Mouse (Mus musculus) limb, embryonic 14.5 days (tissue): ENCODE data around the gene Slmap. TPM values are rescaled to one million over a fixed set of nuclear protein-coding genes. Genes with fewer than 3 reads are reported as not detected.

Experiments
- ATAC-seq: fragments of 200-750 bp; cut with Nextera tagmentation; 2 replicates; pipeline ENCODE4 v1.8.0; 2017; ENCODE audit warnings: low read depth, moderate number of reproducible peaks, moderate TSS enrichment; ENCODE audit not compliant: low FRiP score
- DNase-seq: peaks from one replicate; pipeline ENCODE4 v3.0.0-alpha.2; 2015; ENCODE audit warnings: low spot score
- H3K27ac ChIP-seq: fragments of 300-500 bp; sonication (generic); replicated peaks from 2 replicates; pipeline ENCODE4 v1.5.1; 2014; ENCODE audit warnings: low read depth, mild to moderate bottlenecking, low read length, moderate library complexity, mixed read lengths
- H3K27me3 ChIP-seq: fragments of 300-500 bp; sonication (generic); 2 replicates; pipeline ENCODE4 v1.6.1; 2014; ENCODE audit warnings: low read length, mixed read lengths; ENCODE audit not compliant: control insufficient read depth, insufficient read depth
- H3K36me3 ChIP-seq: fragments of 300-500 bp; sonication (generic); 2 replicates; pipeline ENCODE4 v1.6.1; 2014; ENCODE audit warnings: mild to moderate bottlenecking, low read length, moderate library complexity, mixed read lengths; ENCODE audit not compliant: control insufficient read depth, insufficient read depth
- H3K4me1 ChIP-seq: fragments of 300-500 bp; sonication (generic); 2 replicates; pipeline ENCODE4 v1.6.1; 2014; ENCODE audit warnings: antibody characterized with exemption, low read length, mixed read lengths; ENCODE audit not compliant: control insufficient read depth, insufficient read depth
- H3K4me2 ChIP-seq: fragments of 300-500 bp; sonication (generic); replicated peaks from 2 replicates; pipeline ENCODE4 v1.6.1; 2014; ENCODE audit warnings: low read depth, mild to moderate bottlenecking, low read length, moderate library complexity; ENCODE audit not compliant: severe bottlenecking
- H3K4me3 ChIP-seq: fragments of 300-500 bp; sonication (generic); replicated peaks from 2 replicates; pipeline ENCODE4 v1.5.1; 2014; ENCODE audit warnings: low read length
- H3K9ac ChIP-seq: fragments of 300-500 bp; sonication (generic); 2 replicates; pipeline ENCODE4 v1.6.1; 2014; ENCODE audit warnings: mild to moderate bottlenecking, low read depth, low read length, moderate library complexity; ENCODE audit not compliant: severe bottlenecking
- H3K9me3 ChIP-seq: fragments of 300-500 bp; sonication (generic); 2 replicates; pipeline ENCODE4 v1.6.1; 2016; ENCODE audit warnings: low read length; ENCODE audit not compliant: control insufficient read depth
- POLR2A ChIP-seq: fragments of 200-500 bp; IDR thresholded peaks from 2 replicates; pipeline ENCODE4 v1.8.0; 2012; ENCODE audit warnings: inconsistent platforms, mild to moderate bottlenecking, moderate library complexity, borderline replicate concordance; ENCODE audit not compliant: insufficient read depth, insufficient read length; ENCODE audit errors: extremely low read depth
- WGBS: fragments of 180-500 bp; shearing (Covaris S2); extraction: QIAGEN DNeasy Blood & Tissue Kit; methylation state at CpG from one replicate; pipeline ENCODE4 v1.1.7; 2014; 5-methylcytosine and 5-hydroxymethylcytosine counted together
- polyA plus RNA-seq, 2 experiments: library from polyadenylated mRNA; depleted of rRNA in 1 of 2; stranded (reverse) in 1 of 2; unstranded in 1 of 2; fragments of >200 nt; fragmentation: Nextera tagmentation in 1 of 2; extraction: Ambion mirVana in 1 of 2; gene quantifications; 2 replicates each; pipeline versions ENCODE4 v1.2.1 to v1.2.3; 2012 to 2014

The Slmap gene
- polyA plus RNA-seq, 2 experiments: 25.4 to 27.0 TPM

DNA sequence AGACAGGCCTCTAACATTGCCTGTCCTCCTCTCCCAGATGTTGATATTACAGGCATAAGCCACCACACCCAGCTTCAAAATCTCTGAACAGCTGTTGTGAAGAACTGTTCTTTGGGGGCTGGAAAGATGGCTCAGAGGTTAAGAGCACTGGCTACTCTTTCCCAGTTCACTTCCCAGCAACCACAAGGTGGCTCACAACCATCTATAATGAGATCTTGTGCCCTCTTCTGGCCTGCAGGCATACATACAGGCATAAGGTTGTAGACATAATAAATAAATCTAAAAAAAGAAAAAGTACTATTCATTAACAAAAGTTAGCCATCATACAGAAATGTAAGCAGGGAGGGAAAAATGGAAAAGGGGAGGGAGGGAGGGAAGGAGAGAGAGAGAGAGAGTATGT, 98.4 kb downstream of the Slmap start:
- no peaks in the 10 kb centered on the region for H3K27me3 ChIP-seq
- H3K27ac ChIP-seq: no peak overlapping the region
- ATAC-seq (no peak), DNase-seq (no peak)
- H3K4me2 ChIP-seq: no peak overlapping the region
- no peaks in the 10 kb centered on the region for H3K9me3 ChIP-seq
- H3K9ac ChIP-seq: no peak overlapping the region
- TF ChIP-seq POLR2A: no peak
- H3K36me3 ChIP-seq: peaks cover 13% of the 10 kb centered on the region; the same call in 1 of the 2 replicates
- H3K4me3 ChIP-seq: no peak overlapping the region
- no peaks in the 10 kb centered on the region for H3K4me1 ChIP-seq

DNA sequence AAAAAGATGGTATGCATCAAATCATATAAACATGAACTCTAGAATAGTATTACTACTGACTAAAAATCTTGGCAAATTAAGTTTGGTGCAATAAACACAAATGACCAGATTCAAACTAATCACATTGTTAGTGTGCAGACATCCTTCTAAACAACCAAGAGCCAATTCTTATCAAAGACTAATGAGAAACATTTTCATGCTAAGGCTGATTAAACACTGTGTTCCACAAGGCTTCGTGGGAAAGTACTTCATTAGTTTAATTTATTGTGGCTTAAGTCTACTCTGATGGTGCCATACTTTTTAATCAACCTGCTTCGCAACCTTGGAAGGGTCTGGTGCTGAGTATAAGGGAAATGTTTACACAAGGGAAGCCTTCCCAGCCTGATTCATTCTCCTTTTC, 102.4 kb downstream of the Slmap start:
- Histone ChIP-seq H3K9ac (no peak overlapping the region), H3K27me3 (no peaks in the 10 kb centered on the region), H3K9me3 (no peaks in the 10 kb centered on the region), H3K4me1 (no peaks in the 10 kb centered on the region), H3K27ac (no peak overlapping the region), H3K36me3 (peaks cover 12% of the 10 kb centered on the region), H3K4me2 (no peak overlapping the region), H3K4me3 (no peak overlapping the region)
- ATAC-seq (no peak), DNase-seq (no peak)
- 47% methylated on average over 2 of the region's 2 CpGs for WGBS
- TF ChIP-seq POLR2A: no peak

DNA sequence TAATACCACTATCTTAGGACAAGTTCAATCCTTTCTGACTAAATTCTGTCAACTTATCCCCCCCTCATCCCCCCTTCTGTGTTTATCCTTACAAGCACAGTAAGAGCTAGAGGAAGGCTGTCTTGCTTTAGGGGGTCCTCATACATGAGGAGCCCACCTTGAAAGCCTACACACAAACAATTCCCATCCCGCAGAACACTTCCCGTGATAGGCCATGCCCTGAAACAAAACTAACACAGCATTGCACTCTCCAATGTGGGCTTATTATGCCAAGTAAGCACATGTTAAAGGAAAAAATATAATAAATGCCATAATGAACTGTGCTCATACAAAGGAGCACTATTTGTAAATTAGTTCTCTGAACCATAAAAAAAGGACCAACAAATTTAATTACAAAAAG, 102.8 kb downstream of the Slmap start:
- no peaks in the 10 kb centered on the region for H3K9me3 ChIP-seq
- no peak overlapping the region for H3K27ac ChIP-seq
- peaks cover 16% of the 10 kb centered on the region for H3K36me3 ChIP-seq
- no peaks in the 10 kb centered on the region for H3K27me3 ChIP-seq
- no peaks in the 10 kb centered on the region for H3K4me1 ChIP-seq
- no peak overlapping the region for H3K4me3 ChIP-seq
- H3K9ac ChIP-seq: no peak overlapping the region
- no peak for DNase-seq
- no peak overlapping the region for H3K4me2 ChIP-seq
- TF ChIP-seq POLR2A: no peak
- no peak for ATAC-seq
- WGBS: 63% methylated on average over 2 of the region's 2 CpGs

DNA sequence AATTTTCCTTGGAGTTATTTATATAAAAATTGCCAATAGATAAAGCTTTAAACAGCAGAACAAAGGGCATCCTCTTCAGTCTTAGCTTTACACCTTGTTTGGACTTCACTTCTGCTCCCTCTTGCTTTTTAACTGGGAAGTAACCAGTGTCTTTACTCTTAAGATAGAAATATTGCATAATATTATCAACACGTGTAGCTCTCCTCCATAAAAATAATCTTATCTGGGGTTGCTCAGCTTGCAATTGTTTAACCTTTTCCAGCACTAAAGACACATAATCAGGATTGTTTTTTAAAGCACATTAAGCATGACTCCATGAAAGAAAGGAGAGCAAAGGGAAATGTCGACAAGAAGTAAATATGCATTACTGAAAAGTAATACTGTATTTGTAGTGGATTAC, 114.5 kb downstream of the Slmap start:
- Histone ChIP-seq H3K36me3 (peaks cover 56% of the 10 kb centered on the region), H3K4me2 (no peak overlapping the region), H3K27me3 (no peaks in the 10 kb centered on the region), H3K9ac (no peak overlapping the region), H3K4me1 (no peaks in the 10 kb centered on the region), H3K4me3 (no peak overlapping the region), H3K27ac (no peak overlapping the region), H3K9me3 (no peaks in the 10 kb centered on the region)
- DNase-seq: no peak
- WGBS: 88% methylated on average over 2 of the region's 2 CpGs
- ATAC-seq: no peak
- TF ChIP-seq POLR2A: no peak

DNA sequence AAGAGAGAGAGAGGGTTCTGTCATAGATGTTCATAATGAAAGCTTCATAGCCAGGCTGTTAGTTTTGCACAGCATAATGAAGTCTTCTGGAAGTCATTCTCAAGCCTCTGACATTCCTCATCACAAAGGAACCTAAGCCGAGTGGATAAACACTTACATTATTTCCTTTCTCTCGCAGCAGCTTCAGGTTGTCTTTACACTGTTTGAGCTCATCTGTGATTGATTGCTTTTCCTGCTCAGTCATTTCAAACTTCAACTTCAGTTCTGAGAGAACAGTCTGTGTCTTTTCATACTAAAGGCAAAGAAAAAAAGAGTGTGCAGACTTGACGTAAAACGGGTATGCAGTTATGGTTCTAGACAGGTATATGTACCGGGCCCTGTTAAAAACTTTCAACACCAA, 116.8 kb downstream of the Slmap start:
- Histone ChIP-seq H3K27ac (no peak overlapping the region), H3K27me3 (no peaks in the 10 kb centered on the region), H3K9me3 (no peaks in the 10 kb centered on the region), H3K4me3 (no peak overlapping the region), H3K4me2 (no peak overlapping the region), H3K36me3 (peaks cover 56% of the 10 kb centered on the region), H3K4me1 (no peaks in the 10 kb centered on the region), H3K9ac (no peak overlapping the region)
- WGBS: 56% methylated on average over 5 of the region's 5 CpGs
- no peak for TF ChIP-seq POLR2A
- peak; percentile 46 for DNase-seq
- ATAC-seq: no peak

DNA sequence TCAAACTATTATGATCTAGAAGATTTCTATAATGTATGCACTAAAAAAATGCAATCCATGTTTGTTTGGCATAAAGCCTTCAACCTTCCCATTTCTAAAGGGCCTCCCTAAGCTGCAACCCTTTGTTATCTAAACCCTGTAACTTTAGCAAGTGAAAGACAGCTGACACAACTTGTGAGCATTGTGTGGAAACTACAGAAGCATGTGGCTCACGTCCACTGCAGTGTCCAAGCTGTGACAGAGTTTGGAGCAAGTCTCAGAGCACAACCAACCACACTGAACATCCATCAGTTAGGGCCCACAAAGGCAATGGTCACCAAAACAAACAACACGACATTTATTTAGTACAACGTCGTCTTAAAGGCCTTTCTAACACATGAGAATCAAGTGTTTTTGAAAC, 117.6 kb downstream of the Slmap start:
- Histone ChIP-seq H3K9me3 (no peaks in the 10 kb centered on the region), H3K36me3 (peaks cover 49% of the 10 kb centered on the region), H3K27me3 (no peaks in the 10 kb centered on the region), H3K9ac (no peak overlapping the region), H3K4me3 (no peak overlapping the region), H3K4me1 (no peaks in the 10 kb centered on the region), H3K4me2 (no peak overlapping the region), H3K27ac (no peak overlapping the region)
- 76% methylated on average over 4 of the region's 4 CpGs for WGBS
- no peak for TF ChIP-seq POLR2A
- ATAC-seq (no peak), DNase-seq (no peak)
